Mouse (Mus musculus) T-cell, adult 2 months (primary cell): ENCODE results near the gene Nme7.
A peak's percentile ranks its signal among the peaks of the same experiment; 100 is the strongest.

Experiments
- DNase-seq: peaks from one replicate; pipeline ENCODE4 v3.0.0; 2022; ENCODE audit warnings: low spot score

Gene Nme7

GRCm38 (mm10) chr1:164320731-164321130, 16.8 kb downstream of the Nme7 start:
- no peak for DNase-seq

GRCm38 (mm10) chr1:164321408-164321807, 17.5 kb downstream of the Nme7 start:
- DNase-seq, result no peak

- no peak for DNase-seq
Observed at GRCm38 (mm10) chr1:164322987-164323650, 19.2 kb downstream of the Nme7 start.

- DNase-seq, result no peak
Observed at GRCm38 (mm10) chr1:164324221-164324620, 20.3 kb downstream of the Nme7 start.

- DNase-seq, result no peak
Observed at GRCm38 (mm10) chr1:164324878-164325277, 21.0 kb downstream of the Nme7 start.

GRCm38 (mm10) chr1:164326600-164327155, 22.8 kb downstream of the Nme7 start:
- no peak for DNase-seq

GRCm38 (mm10) chr1:164327764-164328163, 23.8 kb downstream of the Nme7 start:
- DNase-seq, result no peak

GRCm38 (mm10) chr1:164332559-164332958, 28.6 kb downstream of the Nme7 start:
- DNase-seq, result no peak

GRCm38 (mm10) chr1:164335435-164335834, 31.5 kb downstream of the Nme7 start:
- no peak for DNase-seq

- DNase-seq, result no peak
Observed at GRCm38 (mm10) chr1:164335846-164336245, 31.9 kb downstream of the Nme7 start.

GRCm38 (mm10) chr1:164342161-164342560, 38.2 kb downstream of the Nme7 start:
- DNase-seq, result peak; percentile 35

GRCm38 (mm10) chr1:164353443-164353842, 49.5 kb downstream of the Nme7 start:
- DNase-seq, result no peak

GRCm38 (mm10) chr1:164357995-164358394, 54.1 kb downstream of the Nme7 start:
- no peak for DNase-seq

- no peak for DNase-seq
Observed at GRCm38 (mm10) chr1:164361997-164362396, 58.1 kb downstream of the Nme7 start.

GRCm38 (mm10) chr1:164366156-164367128, 62.5 kb downstream of the Nme7 start:
- peak; percentile 58 for DNase-seq

GRCm38 (mm10) chr1:164368152-164368551, 64.2 kb downstream of the Nme7 start:
- DNase-seq, result no peak

- no peak for DNase-seq
Observed at GRCm38 (mm10) chr1:164369781-164370180, 65.9 kb downstream of the Nme7 start.

GRCm38 (mm10) chr1:164373029-164373428, 69.1 kb downstream of the Nme7 start:
- DNase-seq, result no peak

- no peak for DNase-seq
Observed at GRCm38 (mm10) chr1:164374020-164374419, 70.1 kb downstream of the Nme7 start.

GRCm38 (mm10) chr1:164375626-164376025, 71.7 kb downstream of the Nme7 start:
- no peak for DNase-seq

GRCm38 (mm10) chr1:164376761-164377487, 73.0 kb downstream of the Nme7 start:
- no peak for DNase-seq

GRCm38 (mm10) chr1:164383621-164384020, 79.7 kb downstream of the Nme7 start:
- DNase-seq, result no peak
